Mouse (Mus musculus) kidney, postnatal 10 days (tissue): ENCODE data around the gene Col4a2.

ENCODE experiments used
- DNase-seq: peaks from one replicate; pipeline ENCODE4 v3.0.0; 2021; ENCODE audit warnings: mixed read lengths

Col4a2 gene

GRCm38 (mm10) chr8:11327722-11328417, 15.3 kb downstream of the Col4a2 start:
- peak; percentile 50 for DNase-seq

GRCm38 (mm10) chr8:11331561-11331960, 19.0 kb downstream of the Col4a2 start:
- DNase-seq, result peak; percentile 48

- no peak for DNase-seq
Observed at GRCm38 (mm10) chr8:11333746-11334145, 21.1 kb downstream of the Col4a2 start.

GRCm38 (mm10) chr8:11334493-11334892, 21.9 kb downstream of the Col4a2 start:
- no peak for DNase-seq

GRCm38 (mm10) chr8:11335238-11335637, 22.6 kb downstream of the Col4a2 start:
- no peak for DNase-seq

- no peak for DNase-seq
Observed at GRCm38 (mm10) chr8:11336346-11336745, 23.7 kb downstream of the Col4a2 start.

- DNase-seq, result no peak
Observed at GRCm38 (mm10) chr8:11337642-11338041, 25.0 kb downstream of the Col4a2 start.

- DNase-seq, result no peak
Observed at GRCm38 (mm10) chr8:11338507-11338906, 25.9 kb downstream of the Col4a2 start.

- peak; percentile 61 for DNase-seq
Observed at GRCm38 (mm10) chr8:11340310-11341110, 27.9 kb downstream of the Col4a2 start.

GRCm38 (mm10) chr8:11341111-11341566, 28.5 kb downstream of the Col4a2 start:
- DNase-seq, result no peak

GRCm38 (mm10) chr8:11344459-11344858, 31.9 kb downstream of the Col4a2 start:
- no peak for DNase-seq

GRCm38 (mm10) chr8:11346225-11346624, 33.6 kb downstream of the Col4a2 start:
- peak; percentile 54 for DNase-seq

GRCm38 (mm10) chr8:11347699-11348098, 35.1 kb downstream of the Col4a2 start:
- no peak for DNase-seq

- DNase-seq, result peak; percentile 49
Observed at GRCm38 (mm10) chr8:11348622-11349021, 36.0 kb downstream of the Col4a2 start.

GRCm38 (mm10) chr8:11351355-11351754, 38.8 kb downstream of the Col4a2 start:
- no peak for DNase-seq

GRCm38 (mm10) chr8:11352514-11352913, 39.9 kb downstream of the Col4a2 start:
- no peak for DNase-seq

- DNase-seq, result no peak
Observed at GRCm38 (mm10) chr8:11354800-11355451, 42.3 kb downstream of the Col4a2 start.

- DNase-seq, result no peak
Observed at GRCm38 (mm10) chr8:11355900-11356299, 43.3 kb downstream of the Col4a2 start.

- no peak for DNase-seq
Observed at GRCm38 (mm10) chr8:11356776-11357175, 44.2 kb downstream of the Col4a2 start.

GRCm38 (mm10) chr8:11357921-11358436, 45.4 kb downstream of the Col4a2 start:
- DNase-seq, result no peak

GRCm38 (mm10) chr8:11359846-11360245, 47.2 kb downstream of the Col4a2 start:
- DNase-seq, result no peak

- DNase-seq, result no peak
Observed at GRCm38 (mm10) chr8:11361546-11362277, 49.1 kb downstream of the Col4a2 start.
